Mouse (Mus musculus) spleen, embryonic (tissue): Measurements from ENCODE around the gene Uqcc2.

Source experiments
- CTCF ChIA-PET: fragments of 350-600 bp; sonication (Branson Sonifier 250); formaldehyde crosslinking; loops from one replicate; lab custom pipeline; 2022; lab: Charles Lee

Uqcc2 gene

GRCm38 (mm10) chr17:27125185-27125584, 8.5 kb downstream of the Uqcc2 start:
- CTCF ChIA-PET: interaction anchor here (1.0 kb wide), 2 partner anchors 39 to 146 kb away, joined by 3 read pairs; no protein-coding TSS in a partner anchor

GRCm38 (mm10) chr17:27123813-27124375, 9.8 kb downstream of the Uqcc2 start:
- CTCF ChIA-PET: no interaction called here

GRCm38 (mm10) chr17:27123103-27123502, 10.6 kb downstream of the Uqcc2 start:
- CTCF ChIA-PET: no interaction called here

GRCm38 (mm10) chr17:27122701-27123100, 11.0 kb downstream of the Uqcc2 start:
- CTCF ChIA-PET: no interaction called here

- CTCF ChIA-PET: no interaction called here
Measured at GRCm38 (mm10) chr17:27121781-27122180, 11.9 kb downstream of the Uqcc2 start.

- CTCF ChIA-PET: no interaction called here
Measured at GRCm38 (mm10) chr17:27121266-27121665, 12.4 kb downstream of the Uqcc2 start.

GRCm38 (mm10) chr17:27120561-27121024, 13.1 kb downstream of the Uqcc2 start:
- CTCF ChIA-PET: interaction anchor here (0.5 kb wide), 1 partner anchor 12 kb away, joined by 3 read pairs; no protein-coding TSS in a partner anchor

GRCm38 (mm10) chr17:27119954-27120353, 13.8 kb downstream of the Uqcc2 start:
- CTCF ChIA-PET: interaction anchor here (0.5 kb wide), 1 partner anchor 13 kb away, joined by 3 read pairs; no protein-coding TSS in a partner anchor

- CTCF ChIA-PET: no interaction called here
Measured at GRCm38 (mm10) chr17:27119540-27119895, 14.2 kb downstream of the Uqcc2 start.

GRCm38 (mm10) chr17:27118676-27119539, 14.8 kb downstream of the Uqcc2 start:
- CTCF ChIA-PET: no interaction called here

- CTCF ChIA-PET: no interaction called here
Measured at GRCm38 (mm10) chr17:27110072-27110471, 23.6 kb downstream of the Uqcc2 start.

- CTCF ChIA-PET: no interaction called here
Measured at GRCm38 (mm10) chr17:27107936-27108335, 25.8 kb downstream of the Uqcc2 start.

GRCm38 (mm10) chr17:27106745-27107144, 27.0 kb downstream of the Uqcc2 start:
- CTCF ChIA-PET: no interaction called here

GRCm38 (mm10) chr17:27105698-27106470, 27.8 kb downstream of the Uqcc2 start:
- CTCF ChIA-PET: no interaction called here

GRCm38 (mm10) chr17:27101675-27102074, 32.0 kb downstream of the Uqcc2 start:
- CTCF ChIA-PET: no interaction called here

GRCm38 (mm10) chr17:27095690-27096089, 38.0 kb downstream of the Uqcc2 start:
- CTCF ChIA-PET: no interaction called here

GRCm38 (mm10) chr17:27090068-27090467, 43.6 kb downstream of the Uqcc2 start:
- CTCF ChIA-PET: no interaction called here

- CTCF ChIA-PET: interaction anchor here (0.6 to 0.7 kb wide), 4 partner anchors 55 to 1290 kb away, joined by 3 to 4 read pairs (median 3); no protein-coding TSS in a partner anchor
Measured at GRCm38 (mm10) chr17:27087426-27087825, 46.3 kb downstream of the Uqcc2 start.

- CTCF ChIA-PET: interaction anchor here (0.6 to 1.9 kb wide), 4 partner anchors 9 to 60 kb away, joined by 3 to 12 read pairs (median 6); no protein-coding TSS in a partner anchor
Measured at GRCm38 (mm10) chr17:27085676-27086075, 48.0 kb downstream of the Uqcc2 start.

GRCm38 (mm10) chr17:27083601-27084000, 50.1 kb downstream of the Uqcc2 start:
- CTCF ChIA-PET: interaction anchor here (0.6 to 1.0 kb wide), 2 partner anchors 9 to 55 kb away, joined by 3 to 5 read pairs; partner anchors contain the start of gene Bak1

GRCm38 (mm10) chr17:27082796-27083195, 50.9 kb downstream of the Uqcc2 start:
- CTCF ChIA-PET: interaction anchor here (1.2 kb wide), 1 partner anchor 187 kb away, joined by 3 read pairs; no protein-coding TSS in a partner anchor
